Mouse (Mus musculus): ENCODE results near the gene Zcchc3. TPM values are rescaled to one million over a fixed set of nuclear protein-coding genes. Genes with fewer than 3 reads are reported as not detected.
A peak's percentile ranks its signal among the peaks of the same experiment; 100 is the strongest.

Zcchc3 gene
- polyA plus RNA-seq, 1 experiment from 2014 or later, result 40.1 TPM

- H3K4me1 ChIP-seq, result no peaks in the 10 kb centered on the region
- no peaks in the 10 kb centered on the region for H3K9me3 ChIP-seq (replicated peaks)
- no peaks in the 10 kb centered on the region for H3K27me3 ChIP-seq
- no peak overlapping the region for H3K4me3 ChIP-seq (replicated peaks)
- 82% methylated on average over 4 of the region's 4 CpGs for WGBS
- no peak overlapping the region for H3K9ac ChIP-seq
- no peak overlapping the region for H3K4me2 ChIP-seq (replicated peaks)
- no peak overlapping the region for H3K27ac ChIP-seq (replicated peaks)
- H3K36me3 ChIP-seq, result no peaks in the 10 kb centered on the region
- ATAC-seq (ENCODE audit: insufficient number of reproducible peaks, low FRiP score, low TSS enrichment, low read depth), result no peak
These were observed 30.6 kb downstream of the Zcchc3 start for GRCm38 (mm10) chr2:152384191-152384590.

- Histone ChIP-seq H3K9ac (no peak within 1 kb of the TSS), H3K9me3 (replicated peaks) (no peaks in the 10 kb centered on the region), H3K4me3 (replicated peaks) (peak within 1 kb of the TSS; percentile 17), H3K4me2 (replicated peaks) (peak within 1 kb of the TSS; percentile 44), H3K27me3 (peaks cover 23% of the 10 kb centered on the region; the same call in 1 of the 2 replicates), H3K36me3 (no peaks in the 10 kb centered on the region), H3K27ac (replicated peaks) (no peak within 1 kb of the TSS), H3K4me1 (peaks cover 11% of the 10 kb centered on the region)
- 2% methylated on average over 16 of the region's 16 CpGs for WGBS
- 0 out of 2 replicates have a peak, but pooled peaks have one; percentile 48 for ATAC-seq (ENCODE audit: insufficient number of reproducible peaks, low FRiP score, low TSS enrichment, low read depth)
These were observed 38.5 kb downstream of the Zcchc3 start, which contains the start of gene Nrsn2 for GRCm38 (mm10) chr2:152376345-152376741. TSS of gene Nrsn2 (minus strand) at chr2:152376638.

GRCm38 (mm10) chr2:152375652-152376344 is 39.0 kb downstream of the Zcchc3 start:
- no peak overlapping the region for H3K9ac ChIP-seq
- H3K4me1 ChIP-seq, result peaks cover 11% of the 10 kb centered on the region
- H3K27me3 ChIP-seq, result peaks cover 23% of the 10 kb centered on the region; the same call in 1 of the 2 replicates
- WGBS, result 9% methylated on average over 21 of the region's 21 CpGs
- peak overlapping the region; percentile 17; the same call in 1 of the 2 replicates for H3K4me3 ChIP-seq (replicated peaks)
- ATAC-seq (ENCODE audit: insufficient number of reproducible peaks, low FRiP score, low TSS enrichment, low read depth), result no peak
- no peak overlapping the region; the same call in 1 of the 2 replicates for H3K4me2 ChIP-seq (replicated peaks)
- no peaks in the 10 kb centered on the region for H3K9me3 ChIP-seq (replicated peaks)
- no peaks in the 10 kb centered on the region for H3K36me3 ChIP-seq
- H3K27ac ChIP-seq (replicated peaks), result no peak overlapping the region

- 75% methylated on average over 9 of the region's 9 CpGs for WGBS
- Histone ChIP-seq H3K36me3 (no peaks in the 10 kb centered on the region), H3K4me1 (peaks cover 16% of the 10 kb centered on the region), H3K4me3 (replicated peaks) (no peak overlapping the region), H3K9ac (no peak overlapping the region), H3K4me2 (replicated peaks) (no peak overlapping the region), H3K9me3 (replicated peaks) (no peaks in the 10 kb centered on the region), H3K27ac (replicated peaks) (no peak overlapping the region), H3K27me3 (peaks cover 23% of the 10 kb centered on the region; the same call in 1 of the 2 replicates)
- no peak for ATAC-seq (ENCODE audit: insufficient number of reproducible peaks, low FRiP score, low TSS enrichment, low read depth)
These were observed 41.3 kb downstream of the Zcchc3 start for GRCm38 (mm10) chr2:152373547-152373946.

- Histone ChIP-seq H3K36me3 (no peaks in the 10 kb centered on the region), H3K4me3 (replicated peaks) (no peak overlapping the region), H3K4me2 (replicated peaks) (no peak overlapping the region), H3K27me3 (peaks cover 23% of the 10 kb centered on the region; the same call in 1 of the 2 replicates), H3K27ac (replicated peaks) (no peak overlapping the region), H3K4me1 (peaks cover 16% of the 10 kb centered on the region), H3K9ac (no peak overlapping the region), H3K9me3 (replicated peaks) (no peaks in the 10 kb centered on the region)
- 56% methylated on average over 4 of the region's 4 CpGs for WGBS
- ATAC-seq (ENCODE audit: insufficient number of reproducible peaks, low FRiP score, low TSS enrichment, low read depth), result no peak
These were observed 42.2 kb downstream of the Zcchc3 start for GRCm38 (mm10) chr2:152372661-152373060.

- Histone ChIP-seq H3K36me3 (no peaks in the 10 kb centered on the region), H3K9me3 (replicated peaks) (no peaks in the 10 kb centered on the region), H3K9ac (no peak overlapping the region), H3K4me3 (replicated peaks) (no peak overlapping the region), H3K4me2 (replicated peaks) (no peak overlapping the region), H3K4me1 (peaks cover 16% of the 10 kb centered on the region), H3K27ac (replicated peaks) (no peak overlapping the region), H3K27me3 (peaks cover 20% of the 10 kb centered on the region; the same call in 1 of the 2 replicates)
- 78% methylated on average over 7 of the region's 7 CpGs for whole genome bisulfite sequencing
- no peak for ATAC-seq (ENCODE audit: insufficient number of reproducible peaks, low FRiP score, low TSS enrichment, low read depth)
These were observed 42.7 kb downstream of the Zcchc3 start for GRCm38 (mm10) chr2:152372104-152372503.

- no peak overlapping the region for H3K27ac ChIP-seq (replicated peaks)
- H3K27me3 ChIP-seq, result no peaks in the 10 kb centered on the region
- no peaks in the 10 kb centered on the region for H3K36me3 ChIP-seq
- no peak overlapping the region for H3K9ac ChIP-seq
- peaks cover 9% of the 10 kb centered on the region; the same call in 1 of the 2 replicates for H3K4me1 ChIP-seq
- peak overlapping the region; percentile 25; the same call in 1 of the 2 replicates for H3K4me2 ChIP-seq (replicated peaks)
- no peaks in the 10 kb centered on the region for H3K9me3 ChIP-seq (replicated peaks)
- WGBS, result 31% methylated on average over 14 of the region's 14 CpGs
- no peak for ATAC-seq (ENCODE audit: insufficient number of reproducible peaks, low FRiP score, low TSS enrichment, low read depth)
- no peak overlapping the region for H3K4me3 ChIP-seq (replicated peaks)
These were observed 46.2 kb downstream of the Zcchc3 start for GRCm38 (mm10) chr2:152368532-152369140.

- H3K9ac ChIP-seq, result no peak overlapping the region
- no peaks in the 10 kb centered on the region for H3K27me3 ChIP-seq
- H3K27ac ChIP-seq (replicated peaks), result no peak overlapping the region
- H3K36me3 ChIP-seq, result no peaks in the 10 kb centered on the region
- no peaks in the 10 kb centered on the region for H3K9me3 ChIP-seq (replicated peaks)
- ATAC-seq (ENCODE audit: insufficient number of reproducible peaks, low FRiP score, low TSS enrichment, low read depth), result no peak
- H3K4me1 ChIP-seq, result peaks cover 11% of the 10 kb centered on the region; the same call in 1 of the 2 replicates
- WGBS, result 72% methylated on average over 5 of the region's 5 CpGs
- H3K4me3 ChIP-seq (replicated peaks), result no peak overlapping the region
- H3K4me2 ChIP-seq (replicated peaks), result no peak overlapping the region
These were observed 46.9 kb downstream of the Zcchc3 start for GRCm38 (mm10) chr2:152367917-152368316.

GRCm38 (mm10) chr2:152363245-152364147 is 51.3 kb downstream of the Zcchc3 start:
- H3K4me2 ChIP-seq (replicated peaks), result peak overlapping the region; percentile 39
- H3K36me3 ChIP-seq, result no peaks in the 10 kb centered on the region
- WGBS, result 11% methylated on average over 17 of the region's 17 CpGs
- peaks cover 6% of the 10 kb centered on the region; the same call in 1 of the 2 replicates for H3K4me1 ChIP-seq
- H3K9ac ChIP-seq, result no peak overlapping the region
- ATAC-seq (ENCODE audit: insufficient number of reproducible peaks, low FRiP score, low TSS enrichment, low read depth), result no peak
- no peaks in the 10 kb centered on the region for H3K27me3 ChIP-seq
- no peak overlapping the region for H3K27ac ChIP-seq (replicated peaks)
- H3K9me3 ChIP-seq (replicated peaks), result no peaks in the 10 kb centered on the region
- H3K4me3 ChIP-seq (replicated peaks), result peak overlapping the region; percentile 18; the same call in 1 of the 2 replicates
